Comparison of ENCODE assay signal across 7 mouse cellular contexts in genomic region chr16:20589939-20590679, GRCm38 (mm10). TPM values are rescaled to one million over a fixed set of nuclear protein-coding genes. Genes with fewer than 3 reads are reported as not detected.
DNase-seq lines count a peak whose midpoint lies in the region; ATAC-seq and TF ChIP-seq lines count a peak whose summit lies in the region.

No protein-coding gene starts in this region.

- H3K27ac ChIP-seq in testis, adult 2 months (ENCODE audit: control insufficient read depth, insufficient read depth, low read depth, low read length): no peak overlapping the region
- no peak overlapping the region for H3K27ac ChIP-seq in midbrain, embryonic 12.5 days (replicated peaks)

- H3K36me3 ChIP-seq in testis, adult 2 months (ENCODE audit: control insufficient read depth, insufficient read depth, low read length): no peaks in the 10 kb centered on the region
- no peaks in the 10 kb centered on the region for H3K36me3 ChIP-seq in midbrain, embryonic 12.5 days

- TF ChIP-seq CTCF in testis, adult 2 months (IDR thresholded peaks at IDR 0.05; ENCODE audit: control insufficient read depth, insufficient read depth, insufficient replicate concordance, low read depth, low read length): no peak

- DNase-seq in testis, postnatal 14 days (ENCODE audit: low spot score): no peak
- DNase-seq in cerebellum, adult 9-10 months: peak; percentile 50
- DNase-seq in frontal cortex, postnatal 36 days (ENCODE audit: low spot score in 2 of 2): peak; percentile 59 to 66
- peak; percentile 47 for DNase-seq in layer of hippocampus, adult 9-11 months
- DNase-seq in yolk sac, embryonic 10.5 days (ENCODE audit: low spot score): peak; percentile 53

- H3K4me1 ChIP-seq in testis, adult 2 months (ENCODE audit: control insufficient read depth, insufficient read depth, low read length): peaks cover 10% of the 10 kb centered on the region
- peaks cover 24% of the 10 kb centered on the region for H3K4me1 ChIP-seq in midbrain, embryonic 12.5 days

- peak overlapping the region; percentile 61 for H3K9ac ChIP-seq in midbrain, embryonic 12.5 days (replicated peaks)

- ATAC-seq in midbrain, embryonic 12.5 days (ENCODE audit: low FRiP score, low read depth): peak; percentile 87

- no peaks in the 10 kb centered on the region for H3K9me3 ChIP-seq in midbrain, embryonic 12.5 days

- WGBS in midbrain, embryonic 12.5 days: under 1% methylated on average over 35 of the region's 39 CpGs

- peak overlapping the region; percentile 80 for H3K4me2 ChIP-seq in midbrain, embryonic 12.5 days (replicated peaks)

- H3K27me3 ChIP-seq in testis, adult 2 months (ENCODE audit: control insufficient read depth, insufficient read depth, low read length): no peaks in the 10 kb centered on the region
- H3K27me3 ChIP-seq in midbrain, embryonic 12.5 days: peaks cover 75% of the 10 kb centered on the region

- H3K4me3 ChIP-seq in testis, adult 2 months (ENCODE audit: control insufficient read depth, low read depth, low read length): peak overlapping the region; percentile 19
- H3K4me3 ChIP-seq in midbrain, embryonic 12.5 days: peak overlapping the region; percentile 51

- TF ChIP-seq POLR2A in testis, adult 2 months (IDR thresholded peaks at IDR 0.05; ENCODE audit: control insufficient read depth, low read depth, low read length): no peak

RNA-seq across cellular contexts. Expression of gene Vwa5b2, which starts 0.8 kb away (rescaled TPM):
- 0.09 and 0.13 TPM in 2 replicates for polyA plus RNA-seq in testis, adult 2 months (2012; rRNA removed)
- polyA plus RNA-seq in midbrain, embryonic 12.5 days (2016; fragmentation: Nextera tagmentation; extraction: Ambion mirVana): 6.0 and 7.5 TPM in 2 replicates

RNA-seq across cellular contexts. Expression of gene Eef1akmt4, which starts 21.3 kb away (rescaled TPM):
- polyA plus RNA-seq in testis, adult 2 months (2012; rRNA removed): 5.1 and 5.4 TPM in 2 replicates
- polyA plus RNA-seq in midbrain, embryonic 12.5 days (2016; fragmentation: Nextera tagmentation; extraction: Ambion mirVana): 19.0 and 22.1 TPM in 2 replicates

RNA-seq across cellular contexts. Expression of gene Gm49333, which starts 21.3 kb away (rescaled TPM):
- 0.11 and 0.15 TPM in 2 replicates for polyA plus RNA-seq in testis, adult 2 months (2012; rRNA removed)
- 0.45 TPM in 1 of 2 replicates, not detected in the other for polyA plus RNA-seq in midbrain, embryonic 12.5 days (2016; fragmentation: Nextera tagmentation; extraction: Ambion mirVana)

RNA-seq across cellular contexts. Expression of gene Alg3, which starts 21.4 kb away (rescaled TPM):
- 18.8 and 22.5 TPM in 2 replicates for polyA plus RNA-seq in testis, adult 2 months (2012; rRNA removed)
- 42.6 TPM in 2 replicates for polyA plus RNA-seq in midbrain, embryonic 12.5 days (2016; fragmentation: Nextera tagmentation; extraction: Ambion mirVana)

RNA-seq across cellular contexts. Expression of gene Camk2n2, which starts 31.0 kb away (rescaled TPM):
- polyA plus RNA-seq in testis, adult 2 months (2012; rRNA removed): 21.5 and 22.1 TPM in 2 replicates
- 8.8 and 9.8 TPM in 2 replicates for polyA plus RNA-seq in midbrain, embryonic 12.5 days (2016; fragmentation: Nextera tagmentation; extraction: Ambion mirVana)
